Mouse (Mus musculus) heart, embryonic 13.5 days (tissue): ENCODE data around the gene Clasp1. TPM values are rescaled to one million over a fixed set of nuclear protein-coding genes. Genes with fewer than 3 reads are reported as not detected.

ENCODE experiments used
- ATAC-seq: fragments of 200-750 bp; cut with Nextera tagmentation; 2 replicates; pipeline ENCODE4 v1.8.0; 2017; ENCODE audit warnings: moderate TSS enrichment; ENCODE audit not compliant: insufficient number of reproducible peaks, low FRiP score, low TSS enrichment; ENCODE audit errors: extremely low read depth
- H3K27ac ChIP-seq: fragments of 300-500 bp; sonication (generic); replicated peaks from 2 replicates; pipeline ENCODE4 v1.5.1; 2015; ENCODE audit warnings: moderate library complexity, mild to moderate bottlenecking, inconsistent platforms
- H3K27me3 ChIP-seq: fragments of 300-500 bp; sonication (generic); replicated peaks from 2 replicates; pipeline ENCODE4 v1.6.1; 2015; ENCODE audit warnings: mild to moderate bottlenecking, inconsistent platforms
- H3K36me3 ChIP-seq: fragments of 300-500 bp; sonication (generic); 2 replicates; pipeline ENCODE4 v1.6.1; 2015; ENCODE audit warnings: mild to moderate bottlenecking, inconsistent platforms
- H3K4me1 ChIP-seq: fragments of 300-500 bp; sonication (generic); 2 replicates; pipeline ENCODE4 v1.6.1; 2015; ENCODE audit warnings: inconsistent platforms
- H3K4me2 ChIP-seq: fragments of 300-500 bp; sonication (generic); 2 replicates; pipeline ENCODE4 v1.6.1; 2015; ENCODE audit warnings: inconsistent platforms, mild to moderate bottlenecking, moderate library complexity
- H3K4me3 ChIP-seq: fragments of 300-500 bp; sonication (generic); 2 replicates; pipeline ENCODE4 v1.5.1; 2015; ENCODE audit warnings: moderate library complexity, mild to moderate bottlenecking, inconsistent platforms
- H3K9ac ChIP-seq: fragments of 300-500 bp; sonication (generic); 2 replicates; pipeline ENCODE4 v1.6.1; 2015; ENCODE audit warnings: inconsistent platforms, mild to moderate bottlenecking, moderate library complexity
- H3K9me3 ChIP-seq: fragments of 300-500 bp; sonication (generic); 2 replicates; pipeline ENCODE4 v1.6.1; 2016; ENCODE audit warnings: inconsistent platforms
- WGBS: fragments of 180-500 bp; shearing (Covaris S2); methylation state at CpG from one replicate; pipeline ENCODE4 v1.1.7; 2015; ENCODE audit warnings: mixed read lengths; 5-methylcytosine and 5-hydroxymethylcytosine counted together
- polyA plus RNA-seq: library from polyadenylated mRNA; unstranded; fragments of >200 nt; fragmentation: Nextera tagmentation; extraction: Ambion mirVana; gene quantifications from 2 replicates; pipeline ENCODE4 v1.2.1, GENCODE M21; 2015

Clasp1 gene
- polyA plus RNA-seq, 1 experiment from 2014 or later: 73.2 TPM

DNA sequence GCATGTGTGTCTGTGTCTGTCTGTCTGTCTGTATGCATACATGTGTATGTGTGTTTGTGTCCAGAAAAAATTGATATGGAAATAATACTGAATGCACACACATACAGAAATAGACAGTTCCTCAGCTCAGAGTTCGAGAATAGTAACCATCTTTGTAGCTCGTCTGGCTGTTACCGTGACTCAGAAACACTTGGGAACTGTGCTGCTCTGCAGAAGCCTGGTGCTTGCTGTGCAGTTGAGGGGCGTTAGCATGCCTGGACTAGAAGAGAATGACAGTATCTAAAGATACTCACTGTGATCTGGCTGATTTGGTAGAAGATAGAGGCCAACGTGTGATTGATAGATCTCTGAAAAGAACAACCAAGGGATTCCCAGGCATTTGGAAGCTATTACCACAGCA lies 159.9 kb downstream of the Clasp1 start:
- H3K9ac ChIP-seq: no peak overlapping the region
- H3K4me2 ChIP-seq: no peak overlapping the region
- 81% methylated on average over 5 of the region's 5 CpGs for WGBS
- H3K4me1 ChIP-seq: no peaks in the 10 kb centered on the region
- no peaks in the 10 kb centered on the region for H3K27me3 ChIP-seq
- no peak overlapping the region for H3K27ac ChIP-seq
- no peaks in the 10 kb centered on the region for H3K9me3 ChIP-seq
- ATAC-seq: no peak
- no peak overlapping the region for H3K4me3 ChIP-seq
- peaks cover 96% of the 10 kb centered on the region for H3K36me3 ChIP-seq

DNA sequence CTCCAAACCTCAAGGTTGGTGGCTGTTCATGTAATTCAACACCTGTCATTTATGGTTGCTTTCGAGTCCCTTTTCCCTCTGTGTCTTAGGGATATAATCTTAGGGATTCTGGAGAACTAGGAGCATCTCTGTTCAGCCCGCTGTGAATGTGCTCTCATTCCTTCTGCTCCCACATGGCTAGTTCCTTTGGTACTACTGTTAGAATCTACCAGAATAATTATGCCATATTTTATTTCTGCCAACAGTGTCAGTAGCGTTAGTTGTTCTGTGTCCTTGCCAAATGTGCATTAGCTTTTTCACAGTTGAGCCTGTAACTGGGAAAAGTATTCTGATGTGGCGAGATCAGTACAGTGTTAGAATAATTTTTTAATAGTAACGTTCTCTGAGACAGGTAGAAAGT lies 162.3 kb downstream of the Clasp1 start:
- Histone ChIP-seq H3K9me3 (no peaks in the 10 kb centered on the region), H3K27me3 (no peaks in the 10 kb centered on the region), H3K4me1 (0 out of 2 replicates have a peak, but pooled peaks cover 4% of the 10 kb centered on the region), H3K36me3 (peaks cover 98% of the 10 kb centered on the region), H3K9ac (no peak overlapping the region), H3K4me3 (no peak overlapping the region), H3K4me2 (no peak overlapping the region), H3K27ac (no peak overlapping the region)
- ATAC-seq: no peak
- 88% methylated on average over 5 of the region's 5 CpGs for WGBS

DNA sequence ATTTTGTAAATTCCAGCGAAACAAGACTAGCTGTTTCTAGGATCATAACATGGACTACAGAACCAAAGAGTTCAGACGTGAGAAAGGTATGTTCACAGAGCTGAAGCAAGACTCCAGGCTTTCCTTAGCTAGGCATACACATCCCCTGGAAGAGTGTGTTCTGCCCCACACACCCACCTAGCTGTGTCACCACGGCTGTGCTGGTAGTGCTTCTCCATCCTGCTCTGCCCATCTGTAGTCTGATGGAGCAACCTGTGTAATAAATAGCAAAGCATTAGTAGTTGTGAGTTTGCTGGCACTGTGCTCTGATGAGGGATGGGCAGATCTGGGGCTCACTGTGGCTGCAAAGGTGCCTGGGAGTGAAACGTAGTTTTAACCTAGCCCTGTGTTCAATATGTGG lies 163.2 kb downstream of the Clasp1 start:
- no peak overlapping the region for H3K4me3 ChIP-seq
- H3K9ac ChIP-seq: no peak overlapping the region
- no peaks in the 10 kb centered on the region for H3K9me3 ChIP-seq
- peaks cover 98% of the 10 kb centered on the region for H3K36me3 ChIP-seq
- no peak overlapping the region for H3K27ac ChIP-seq
- no peak overlapping the region for H3K4me2 ChIP-seq
- ATAC-seq: no peak
- H3K4me1 ChIP-seq: 0 out of 2 replicates have a peak, but pooled peaks cover 4% of the 10 kb centered on the region
- 89% methylated on average over 4 of the region's 4 CpGs for WGBS
- H3K27me3 ChIP-seq: no peaks in the 10 kb centered on the region

GRCm38 (mm10) chr1:118553045-118553444 lies 164.2 kb downstream of the Clasp1 start:
- WGBS: 55% methylated on average over 2 of the region's 2 CpGs
- Histone ChIP-seq H3K4me1 (0 out of 2 replicates have a peak, but pooled peaks cover 4% of the 10 kb centered on the region), H3K4me2 (no peak overlapping the region), H3K9me3 (no peaks in the 10 kb centered on the region), H3K27ac (no peak overlapping the region), H3K9ac (no peak overlapping the region), H3K27me3 (no peaks in the 10 kb centered on the region), H3K36me3 (peaks cover 98% of the 10 kb centered on the region), H3K4me3 (no peak overlapping the region)
- ATAC-seq: no peak

GRCm38 (mm10) chr1:118553451-118553850 lies 164.6 kb downstream of the Clasp1 start:
- 77% methylated on average over 3 of the region's 3 CpGs for WGBS
- Histone ChIP-seq H3K9me3 (no peaks in the 10 kb centered on the region), H3K9ac (no peak overlapping the region), H3K36me3 (peaks cover 97% of the 10 kb centered on the region), H3K4me2 (no peak overlapping the region), H3K27me3 (no peaks in the 10 kb centered on the region), H3K4me1 (0 out of 2 replicates have a peak, but pooled peaks cover 4% of the 10 kb centered on the region), H3K27ac (no peak overlapping the region), H3K4me3 (no peak overlapping the region)
- ATAC-seq: no peak

DNA sequence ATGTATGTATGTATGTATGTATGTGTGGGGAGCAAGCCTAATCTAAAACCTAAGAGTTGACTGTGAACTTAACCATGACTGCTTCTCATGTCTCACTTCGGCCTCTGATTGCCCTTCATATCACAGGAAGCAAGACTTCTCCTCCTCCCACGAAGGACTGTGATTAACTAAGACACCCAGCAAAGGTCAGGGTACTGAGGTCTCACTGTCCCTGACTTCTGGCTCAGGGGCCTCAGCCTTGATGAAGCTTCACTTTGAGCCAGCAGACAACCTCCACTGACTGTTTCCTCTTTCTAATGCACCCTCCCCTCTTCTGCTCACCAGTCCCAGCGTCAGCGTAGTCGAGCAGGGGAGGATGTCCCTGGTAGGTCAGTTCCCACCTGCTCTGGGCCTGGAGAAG lies 166.1 kb downstream of the Clasp1 start:
- H3K4me3 ChIP-seq: no peak overlapping the region
- H3K27me3 ChIP-seq: no peaks in the 10 kb centered on the region
- 0 out of 2 replicates have a peak, but pooled peaks cover 4% of the 10 kb centered on the region for H3K4me1 ChIP-seq
- H3K9ac ChIP-seq: no peak overlapping the region
- H3K4me2 ChIP-seq: no peak overlapping the region
- H3K9me3 ChIP-seq: no peaks in the 10 kb centered on the region
- WGBS: 62% methylated on average over 5 of the region's 5 CpGs
- H3K36me3 ChIP-seq: peaks cover 91% of the 10 kb centered on the region
- no peak overlapping the region for H3K27ac ChIP-seq
- ATAC-seq: no peak

GRCm38 (mm10) chr1:118559716-118560115 lies 170.9 kb downstream of the Clasp1 start:
- Histone ChIP-seq H3K9ac (no peak overlapping the region), H3K27ac (no peak overlapping the region), H3K4me2 (no peak overlapping the region), H3K27me3 (no peaks in the 10 kb centered on the region), H3K9me3 (no peaks in the 10 kb centered on the region), H3K4me3 (no peak overlapping the region), H3K4me1 (no peaks in the 10 kb centered on the region), H3K36me3 (peaks cover 90% of the 10 kb centered on the region)
- 76% methylated on average over 2 of the region's 2 CpGs for WGBS
- ATAC-seq: no peak

DNA sequence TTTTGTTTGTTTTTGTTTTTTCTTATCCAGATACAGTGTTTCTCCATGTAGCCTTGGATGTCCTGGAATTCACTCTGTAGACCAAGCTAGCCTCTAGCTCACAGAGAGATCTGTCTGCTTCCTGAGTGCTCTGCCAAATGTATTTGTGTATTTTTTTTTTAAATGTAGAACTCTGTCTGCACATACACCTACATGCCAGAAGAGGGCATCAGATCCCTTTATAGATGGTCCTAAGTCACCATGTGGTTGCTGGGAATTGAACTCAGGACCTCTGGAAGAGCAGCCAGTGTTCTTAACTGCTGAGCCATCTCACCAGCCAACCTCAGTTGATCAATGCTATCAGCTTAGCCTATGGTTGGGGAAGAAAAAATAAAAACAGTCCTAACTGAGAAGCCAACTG lies 175.7 kb downstream of the Clasp1 start:
- Histone ChIP-seq H3K27ac (no peak overlapping the region), H3K36me3 (peaks cover 97% of the 10 kb centered on the region), H3K4me1 (no peaks in the 10 kb centered on the region; the same call in 1 of the 2 replicates), H3K9ac (no peak overlapping the region), H3K4me3 (no peak overlapping the region), H3K4me2 (no peak overlapping the region), H3K9me3 (no peaks in the 10 kb centered on the region), H3K27me3 (no peaks in the 10 kb centered on the region)
- no peak for ATAC-seq

- peaks cover 97% of the 10 kb centered on the region for H3K36me3 ChIP-seq
- H3K27ac ChIP-seq: no peak overlapping the region
- H3K4me3 ChIP-seq: no peak overlapping the region
- ATAC-seq: no peak
- H3K27me3 ChIP-seq: no peaks in the 10 kb centered on the region
- no peak overlapping the region for H3K9ac ChIP-seq
- H3K4me2 ChIP-seq: no peak overlapping the region
- WGBS: 93% methylated on average over 3 of the region's 3 CpGs
- H3K4me1 ChIP-seq: no peaks in the 10 kb centered on the region; the same call in 1 of the 2 replicates
- H3K9me3 ChIP-seq: no peaks in the 10 kb centered on the region
Measured at GRCm38 (mm10) chr1:118567659-118568058, 178.8 kb downstream of the Clasp1 start.

- no peaks in the 10 kb centered on the region for H3K9me3 ChIP-seq
- H3K27ac ChIP-seq: no peak overlapping the region
- no peaks in the 10 kb centered on the region for H3K27me3 ChIP-seq
- WGBS: 83% methylated on average over 2 of the region's 2 CpGs
- H3K4me2 ChIP-seq: no peak overlapping the region
- no peaks in the 10 kb centered on the region for H3K4me1 ChIP-seq
- peaks cover 63% of the 10 kb centered on the region for H3K36me3 ChIP-seq
- no peak for ATAC-seq
- no peak overlapping the region for H3K4me3 ChIP-seq
- H3K9ac ChIP-seq: no peak overlapping the region
Measured at GRCm38 (mm10) chr1:118580174-118580702, 191.4 kb downstream of the Clasp1 start.

DNA sequence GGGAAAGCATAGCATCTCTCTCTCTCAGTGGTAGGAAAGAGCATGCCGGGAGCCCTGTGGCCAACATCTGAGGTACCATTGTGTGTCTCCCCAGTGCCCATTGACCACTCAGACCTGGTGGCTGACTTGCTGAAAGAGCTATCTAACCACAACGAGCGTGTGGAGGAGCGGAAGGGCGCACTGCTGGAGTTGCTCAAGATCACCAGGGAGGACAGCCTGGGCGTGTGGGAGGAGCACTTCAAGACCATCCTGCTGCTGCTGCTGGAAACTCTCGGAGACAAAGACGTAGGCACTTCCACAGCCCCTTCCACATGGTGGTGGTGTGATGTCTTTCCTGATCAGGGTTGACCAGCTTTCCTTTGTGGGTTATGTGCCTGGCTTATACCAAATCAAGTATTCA lies 192.3 kb downstream of the Clasp1 start:
- Histone ChIP-seq H3K9me3 (no peaks in the 10 kb centered on the region), H3K4me1 (no peaks in the 10 kb centered on the region), H3K36me3 (peaks cover 54% of the 10 kb centered on the region), H3K9ac (no peak overlapping the region), H3K4me2 (no peak overlapping the region), H3K27me3 (no peaks in the 10 kb centered on the region), H3K27ac (no peak overlapping the region), H3K4me3 (no peak overlapping the region)
- 83% methylated on average over 8 of the region's 8 CpGs for WGBS
- no peak for ATAC-seq

GRCm38 (mm10) chr1:118589721-118590120 lies 200.9 kb downstream of the Clasp1 start:
- Histone ChIP-seq H3K9ac (no peak overlapping the region), H3K27me3 (no peaks in the 10 kb centered on the region), H3K4me1 (peaks cover 29% of the 10 kb centered on the region), H3K4me3 (no peak overlapping the region), H3K36me3 (peaks cover 58% of the 10 kb centered on the region), H3K4me2 (no peak overlapping the region), H3K27ac (no peak overlapping the region), H3K9me3 (no peaks in the 10 kb centered on the region)
- ATAC-seq: no peak
- WGBS: 61% methylated on average over 5 of the region's 5 CpGs
